Mouse (Mus musculus) limb, embryonic 14.5 days (tissue): ENCODE measurements around the gene Sipa1l1. TPM values are rescaled to one million over a fixed set of nuclear protein-coding genes. Genes with fewer than 3 reads are reported as not detected.

Source experiments
- ATAC-seq: fragments of 200-750 bp; cut with Nextera tagmentation; 2 replicates; pipeline ENCODE4 v1.8.0; 2017; ENCODE audit warnings: low read depth, moderate number of reproducible peaks, moderate TSS enrichment; ENCODE audit not compliant: low FRiP score
- DNase-seq: peaks from one replicate; pipeline ENCODE4 v3.0.0-alpha.2; 2015; ENCODE audit warnings: low spot score
- H3K27ac ChIP-seq: fragments of 300-500 bp; sonication (generic); replicated peaks from 2 replicates; pipeline ENCODE4 v1.5.1; 2014; ENCODE audit warnings: low read depth, mild to moderate bottlenecking, low read length, moderate library complexity, mixed read lengths
- H3K27me3 ChIP-seq: fragments of 300-500 bp; sonication (generic); 2 replicates; pipeline ENCODE4 v1.6.1; 2014; ENCODE audit warnings: low read length, mixed read lengths; ENCODE audit not compliant: control insufficient read depth, insufficient read depth
- H3K36me3 ChIP-seq: fragments of 300-500 bp; sonication (generic); 2 replicates; pipeline ENCODE4 v1.6.1; 2014; ENCODE audit warnings: mild to moderate bottlenecking, low read length, moderate library complexity, mixed read lengths; ENCODE audit not compliant: control insufficient read depth, insufficient read depth
- H3K4me1 ChIP-seq: fragments of 300-500 bp; sonication (generic); 2 replicates; pipeline ENCODE4 v1.6.1; 2014; ENCODE audit warnings: antibody characterized with exemption, low read length, mixed read lengths; ENCODE audit not compliant: control insufficient read depth, insufficient read depth
- H3K4me2 ChIP-seq: fragments of 300-500 bp; sonication (generic); replicated peaks from 2 replicates; pipeline ENCODE4 v1.6.1; 2014; ENCODE audit warnings: low read depth, mild to moderate bottlenecking, low read length, moderate library complexity; ENCODE audit not compliant: severe bottlenecking
- H3K4me3 ChIP-seq: fragments of 300-500 bp; sonication (generic); replicated peaks from 2 replicates; pipeline ENCODE4 v1.5.1; 2014; ENCODE audit warnings: low read length
- H3K9ac ChIP-seq: fragments of 300-500 bp; sonication (generic); 2 replicates; pipeline ENCODE4 v1.6.1; 2014; ENCODE audit warnings: mild to moderate bottlenecking, low read depth, low read length, moderate library complexity; ENCODE audit not compliant: severe bottlenecking
- H3K9me3 ChIP-seq: fragments of 300-500 bp; sonication (generic); 2 replicates; pipeline ENCODE4 v1.6.1; 2016; ENCODE audit warnings: low read length; ENCODE audit not compliant: control insufficient read depth
- POLR2A ChIP-seq: fragments of 200-500 bp; IDR thresholded peaks from 2 replicates; pipeline ENCODE4 v1.8.0; 2012; ENCODE audit warnings: inconsistent platforms, mild to moderate bottlenecking, moderate library complexity, borderline replicate concordance; ENCODE audit not compliant: insufficient read depth, insufficient read length; ENCODE audit errors: extremely low read depth
- WGBS: fragments of 180-500 bp; shearing (Covaris S2); extraction: QIAGEN DNeasy Blood & Tissue Kit; methylation state at CpG from one replicate; pipeline ENCODE4 v1.1.7; 2014; 5-methylcytosine and 5-hydroxymethylcytosine counted together
- polyA plus RNA-seq, 2 experiments: library from polyadenylated mRNA; depleted of rRNA in 1 of 2; stranded (reverse) in 1 of 2; unstranded in 1 of 2; fragments of >200 nt; fragmentation: Nextera tagmentation in 1 of 2; extraction: Ambion mirVana in 1 of 2; gene quantifications; 2 replicates each; pipeline versions ENCODE4 v1.2.1 to v1.2.3; 2012 to 2014

The Sipa1l1 gene
- polyA plus RNA-seq, 2 experiments = 29.5 to 31.0 TPM

DNA sequence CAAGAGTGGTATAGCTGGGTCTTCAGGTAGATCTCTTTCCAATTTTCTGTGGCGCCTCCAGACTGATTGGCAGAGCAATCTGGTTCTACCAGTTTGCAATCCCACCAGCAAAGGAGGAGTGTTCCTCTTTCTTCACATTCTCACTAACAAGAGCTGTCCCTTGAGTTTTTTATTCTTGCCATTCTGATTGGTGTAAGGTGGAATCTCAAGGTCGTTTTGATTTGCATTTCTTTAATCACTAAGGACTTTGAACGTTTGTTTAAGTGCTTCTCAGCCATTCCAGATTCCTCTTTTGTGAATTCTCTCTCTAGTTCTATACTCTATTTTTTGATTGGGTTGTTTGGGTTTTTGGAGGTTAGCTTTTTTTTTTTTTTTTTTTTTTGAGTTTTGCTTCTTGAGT lies 151.1 kb downstream of the Sipa1l1 start:
- no peak overlapping the region for H3K9ac ChIP-seq
- H3K36me3 ChIP-seq = no peaks in the 10 kb centered on the region
- ATAC-seq (no peak), DNase-seq (no peak)
- H3K4me2 ChIP-seq = no peak overlapping the region
- H3K4me1 ChIP-seq = peaks cover 7% of the 10 kb centered on the region
- H3K9me3 ChIP-seq = no peaks in the 10 kb centered on the region
- no peak overlapping the region for H3K4me3 ChIP-seq
- no peak overlapping the region for H3K27ac ChIP-seq
- 58% methylated on average over 3 of the region's 3 CpGs for WGBS
- H3K27me3 ChIP-seq = no peaks in the 10 kb centered on the region
- TF ChIP-seq POLR2A = no peak

DNA sequence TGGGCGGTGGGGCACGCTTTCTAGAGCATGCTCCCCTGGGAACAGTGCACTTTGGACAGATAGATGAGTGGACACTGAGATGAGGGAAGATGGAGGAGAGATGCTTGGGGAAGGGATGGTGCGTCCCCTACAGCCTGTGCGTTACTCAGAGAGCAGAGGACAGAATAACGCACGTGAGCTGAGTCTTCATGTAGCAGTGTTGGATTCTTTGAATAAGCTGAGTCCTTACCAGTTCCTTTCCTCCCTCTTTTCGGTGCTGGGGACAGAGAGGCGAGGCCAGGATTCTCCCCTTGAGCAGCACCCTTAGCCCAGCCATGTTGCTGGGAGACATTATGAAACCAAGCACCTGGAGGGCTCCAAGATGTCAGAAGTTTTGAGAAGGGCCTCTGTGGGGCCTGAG lies 152.3 kb downstream of the Sipa1l1 start:
- Histone ChIP-seq H3K27ac (no peak overlapping the region), H3K4me1 (peaks cover 7% of the 10 kb centered on the region), H3K9ac (no peak overlapping the region), H3K27me3 (no peaks in the 10 kb centered on the region), H3K36me3 (no peaks in the 10 kb centered on the region), H3K9me3 (no peaks in the 10 kb centered on the region), H3K4me3 (no peak overlapping the region), H3K4me2 (no peak overlapping the region)
- ATAC-seq (no peak), DNase-seq (no peak)
- WGBS = 77% methylated on average over 8 of the region's 8 CpGs
- no peak for TF ChIP-seq POLR2A

DNA sequence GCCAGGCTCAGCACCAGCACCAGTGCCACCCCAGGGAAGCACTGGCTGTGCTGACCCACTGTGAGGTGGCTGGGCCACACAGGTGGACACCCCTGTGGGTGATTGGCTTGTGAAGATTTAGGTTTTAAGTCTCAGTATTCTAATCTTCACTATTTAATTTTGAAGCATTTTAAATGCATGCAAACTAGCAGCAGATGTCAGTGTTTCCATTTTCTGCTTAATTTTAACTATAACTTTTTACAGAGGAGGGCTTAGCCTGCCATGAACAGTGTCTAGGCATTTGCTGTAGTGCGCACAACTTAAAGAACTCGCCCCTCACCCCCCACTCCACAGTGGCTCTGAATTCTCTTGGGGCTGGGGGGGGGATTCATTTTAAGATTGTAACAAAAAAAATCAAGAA lies 152.7 kb downstream of the Sipa1l1 start:
- H3K9me3 ChIP-seq = no peaks in the 10 kb centered on the region
- no peak for DNase-seq
- no peak overlapping the region for H3K9ac ChIP-seq
- H3K4me2 ChIP-seq = no peak overlapping the region
- WGBS = 76% methylated on average over 2 of the region's 2 CpGs
- no peaks in the 10 kb centered on the region for H3K36me3 ChIP-seq
- ATAC-seq = no peak
- no peak for TF ChIP-seq POLR2A
- H3K4me1 ChIP-seq = peaks cover 7% of the 10 kb centered on the region
- no peak overlapping the region for H3K4me3 ChIP-seq
- no peak overlapping the region for H3K27ac ChIP-seq
- no peaks in the 10 kb centered on the region for H3K27me3 ChIP-seq

DNA sequence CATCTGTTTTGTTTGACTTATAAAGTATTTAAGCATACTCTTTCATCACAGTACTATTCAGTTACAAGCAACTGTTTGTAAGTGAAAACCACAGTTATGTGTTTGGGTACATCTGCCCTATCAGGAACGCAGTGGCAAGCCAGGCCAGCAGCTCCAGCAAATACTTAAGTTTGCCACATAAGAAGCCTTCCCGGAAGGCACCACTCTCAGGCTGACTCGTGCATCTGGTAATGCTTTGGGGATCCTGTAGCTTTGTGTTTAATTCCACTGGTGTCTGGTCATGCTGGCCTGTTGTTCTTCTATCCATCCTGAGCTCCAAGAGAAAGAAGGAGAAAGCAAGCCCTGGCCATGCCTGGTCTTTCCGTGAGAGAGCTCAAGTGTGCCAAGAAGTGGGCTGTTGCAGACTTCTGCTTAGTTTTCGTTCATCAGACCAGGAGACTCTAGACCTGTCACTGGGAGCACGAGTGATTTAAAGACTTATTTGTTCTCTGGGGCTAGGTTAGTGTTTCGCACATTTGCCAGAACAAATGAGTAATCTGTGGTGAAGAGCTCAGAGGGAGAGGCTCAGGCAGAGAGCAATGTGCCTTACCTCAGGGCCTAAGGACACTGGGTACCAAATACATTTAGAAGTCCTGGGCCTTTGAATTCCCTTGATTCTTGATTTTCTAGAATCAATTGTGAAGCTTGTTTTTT lies 153.8 kb downstream of the Sipa1l1 start:
- Histone ChIP-seq H3K36me3 (no peaks in the 10 kb centered on the region), H3K9me3 (no peaks in the 10 kb centered on the region), H3K27ac (no peak overlapping the region), H3K9ac (no peak overlapping the region), H3K4me1 (peaks cover 7% of the 10 kb centered on the region), H3K4me3 (no peak overlapping the region), H3K4me2 (no peak overlapping the region), H3K27me3 (no peaks in the 10 kb centered on the region)
- DNase-seq (no peak), ATAC-seq (no peak)
- TF ChIP-seq POLR2A = no peak
- 53% methylated on average over 7 of the region's 7 CpGs for WGBS

DNA sequence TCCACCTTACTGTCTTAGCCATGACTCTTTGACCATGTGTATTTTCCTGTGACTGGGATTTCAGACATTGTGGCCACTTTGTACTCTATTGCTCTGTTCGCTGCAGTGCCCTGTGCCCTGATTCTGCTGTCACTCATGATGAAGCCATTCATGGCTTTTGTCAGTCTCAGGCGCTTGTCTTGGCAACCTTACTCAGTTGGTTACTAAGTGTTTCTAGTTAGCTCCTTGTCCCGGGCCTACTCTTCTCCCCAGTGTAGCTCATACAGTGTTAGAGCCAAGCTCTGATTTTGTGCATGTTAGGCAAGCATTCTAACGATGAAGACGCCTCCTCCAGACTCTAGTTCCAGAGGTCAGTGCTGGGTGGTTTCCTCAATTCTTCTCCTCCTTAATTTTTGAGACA lies 155.5 kb downstream of the Sipa1l1 start:
- H3K27me3 ChIP-seq = no peaks in the 10 kb centered on the region
- no peaks in the 10 kb centered on the region for H3K36me3 ChIP-seq
- H3K9ac ChIP-seq = no peak overlapping the region
- 89% methylated on average over 5 of the region's 5 CpGs for WGBS
- ATAC-seq = no peak
- TF ChIP-seq POLR2A = no peak
- no peak overlapping the region for H3K27ac ChIP-seq
- no peak for DNase-seq
- no peaks in the 10 kb centered on the region for H3K9me3 ChIP-seq
- no peak overlapping the region for H3K4me3 ChIP-seq
- H3K4me2 ChIP-seq = no peak overlapping the region
- H3K4me1 ChIP-seq = peaks cover 7% of the 10 kb centered on the region
